Mouse (Mus musculus): ENCODE data around the gene Khk.

- TF ChIP-seq CTCF (IDR thresholded peaks at IDR 0.05; ENCODE audit: low read depth, low read length) (no peak), POLR2A (IDR thresholded peaks at IDR 0.05; ENCODE audit: borderline replicate concordance, low read depth, low read length) (no peak)
Measured at GRCm38 (mm10) chr5:30933705-30934104, 12.5 kb downstream of the Khk start.
